Mouse (Mus musculus) cerebellum, adult 2 months (tissue): Measurements from ENCODE around the gene Furin. TPM values are rescaled to one million over a fixed set of nuclear protein-coding genes. Genes with fewer than 3 reads are reported as not detected.

ENCODE experiments used
- DNase-seq, 2 experiments: peaks; one replicate each; pipeline ENCODE4 v3.0.0; 2021
- H3K27ac ChIP-seq: fragments of 200-500 bp; 2 replicates; pipeline ENCODE4 v1.5.1; 2012; ENCODE audit warnings: low read length, control low read depth, inconsistent platforms; ENCODE audit not compliant: insufficient read depth
- H3K27me3 ChIP-seq: fragments of 200-500 bp; 2 replicates; pipeline ENCODE4 v1.6.1; 2012; ENCODE audit warnings: inconsistent platforms, mild to moderate bottlenecking, low read length, moderate library complexity; ENCODE audit not compliant: control insufficient read depth, insufficient read depth
- H3K4me1 ChIP-seq: fragments of 200-500 bp; 2 replicates; pipeline ENCODE4 v1.6.1; 2011; ENCODE audit warnings: low read length; ENCODE audit not compliant: control insufficient read depth, insufficient read depth
- H3K4me3 ChIP-seq: fragments of 200-500 bp; replicated peaks from 2 replicates; pipeline ENCODE3; 2011; ENCODE audit warnings: mild to moderate bottlenecking, low read depth, low read length, control low read depth; ENCODE audit not compliant: insufficient read depth
- CTCF ChIP-seq: fragments of 200-500 bp; IDR thresholded peaks from 2 replicates; pipeline ENCODE4 v1.5.1; 2011; ENCODE audit warnings: low read depth, mild to moderate bottlenecking, control low read depth, low read length, moderate library complexity, borderline replicate concordance; ENCODE audit not compliant: insufficient read depth
- POLR2A ChIP-seq: fragments of 200-500 bp; IDR thresholded peaks from 2 replicates; pipeline ENCODE4 v1.6.1; 2011; ENCODE audit warnings: low read length, control low read depth, borderline replicate concordance; ENCODE audit not compliant: insufficient read depth
- WGBS: fragments of 180-500 bp; shearing (Covaris S2); methylation state at CpG from one replicate; pipeline ENCODE4 v1.1.7; 2018; 5-methylcytosine and 5-hydroxymethylcytosine counted together
- polyA plus RNA-seq: library from polyadenylated mRNA; depleted of rRNA; stranded (reverse); fragments of >200 nt; gene quantifications from 2 replicates; pipeline ENCODE4 v1.2.3, GENCODE M21; 2012

The Furin gene
- polyA plus RNA-seq, 1 experiment, result 37.3 TPM

DNA sequence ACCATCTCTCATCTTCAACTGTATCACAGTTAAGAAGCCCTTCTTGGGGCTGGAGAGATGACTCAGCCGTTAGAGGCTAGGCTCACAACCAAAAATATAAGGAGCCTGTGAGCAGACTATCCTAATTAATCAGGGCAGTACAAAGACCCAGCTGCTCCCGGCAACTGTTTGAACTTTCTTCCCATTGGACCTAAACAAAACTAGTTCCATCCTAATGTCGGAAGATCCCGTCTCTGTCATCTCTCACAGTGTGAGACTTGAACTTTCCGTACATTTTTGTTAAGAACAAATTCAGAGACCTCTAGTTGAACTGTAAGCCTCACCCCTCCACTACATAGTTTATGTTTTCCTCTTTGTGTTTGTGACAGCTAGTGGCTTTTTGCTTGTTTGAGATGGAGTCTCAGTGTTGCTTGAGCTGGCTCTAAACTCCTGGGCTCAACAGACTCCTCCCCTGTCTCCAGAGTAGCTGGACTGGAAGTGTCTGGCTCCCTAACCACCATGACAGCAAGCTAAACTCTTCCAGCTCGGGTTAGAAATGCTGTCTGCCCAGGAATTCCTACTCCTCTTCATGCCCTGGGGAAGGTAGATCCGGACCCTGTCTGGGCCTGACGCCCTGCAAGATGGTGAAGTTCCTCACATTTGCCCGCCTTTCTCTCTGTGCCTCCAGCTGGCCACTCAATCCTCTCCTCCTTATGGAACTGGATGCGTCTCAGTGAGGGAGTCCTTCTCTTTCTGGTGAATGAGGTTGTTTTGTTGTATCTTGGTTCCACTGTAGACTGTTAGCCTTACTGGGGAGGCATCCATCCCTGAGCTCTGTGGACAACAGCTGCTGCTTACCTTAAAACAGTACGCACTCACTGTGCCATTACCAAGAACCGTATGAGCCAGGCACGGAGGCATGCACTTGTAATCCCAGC lies 57.3 kb downstream of the Furin start:
- no peak for TF ChIP-seq POLR2A
- no peak for TF ChIP-seq CTCF
- Histone ChIP-seq H3K4me3 (no peak overlapping the region), H3K4me1 (peaks cover 6% of the 10 kb centered on the region), H3K27ac (no peak overlapping the region), H3K27me3 (no peaks in the 10 kb centered on the region)
- 55% methylated on average over 13 of the region's 13 CpGs for WGBS
- no peak for DNase-seq

DNA sequence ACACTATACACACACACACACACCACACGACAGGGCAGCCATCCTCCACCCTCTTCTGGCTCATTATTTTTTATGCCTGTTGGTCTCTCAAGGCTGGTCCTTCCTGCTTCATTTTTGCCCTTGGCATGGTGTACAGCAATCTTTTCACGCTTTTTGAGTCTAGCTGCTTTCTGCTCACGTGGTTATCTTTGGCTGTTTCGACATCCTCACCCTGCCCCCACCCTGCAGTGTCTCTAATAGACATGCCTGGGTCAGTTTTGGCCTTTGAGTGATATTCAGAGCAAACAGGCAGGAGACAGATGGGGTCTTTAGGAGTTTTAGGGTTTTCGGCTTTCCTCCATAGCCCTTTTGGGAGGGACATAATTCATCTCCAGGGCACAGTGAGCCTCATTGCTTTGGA lies 58.4 kb downstream of the Furin start:
- DNase-seq, result no peak
- peaks cover 9% of the 10 kb centered on the region for H3K4me1 ChIP-seq
- H3K27ac ChIP-seq, result no peak overlapping the region
- H3K27me3 ChIP-seq, result no peaks in the 10 kb centered on the region
- 30% methylated on average over 5 of the region's 5 CpGs for WGBS
- TF ChIP-seq CTCF, result no peak
- TF ChIP-seq POLR2A, result no peak
- H3K4me3 ChIP-seq, result no peak overlapping the region

DNA sequence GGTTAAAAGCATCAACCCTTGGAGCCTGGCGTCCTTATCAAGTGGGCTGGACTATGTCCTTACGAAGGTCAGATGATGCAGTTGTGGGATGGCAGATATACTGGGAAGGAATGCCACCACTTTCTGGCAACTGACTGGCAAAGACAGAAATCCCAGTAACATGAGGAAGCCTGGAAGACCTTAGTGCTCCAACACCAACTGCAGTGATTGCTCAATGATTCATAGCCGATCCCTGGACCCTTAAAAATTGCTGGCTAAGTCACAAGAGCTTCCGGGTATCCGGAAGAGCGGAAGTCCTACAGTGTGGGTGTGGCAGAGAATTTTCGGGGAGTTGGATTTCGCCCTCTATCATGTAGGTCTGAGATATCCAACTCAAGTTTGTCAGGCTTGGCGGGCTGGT lies 59.1 kb downstream of the Furin start:
- H3K27ac ChIP-seq, result no peak overlapping the region
- peaks cover 9% of the 10 kb centered on the region for H3K4me1 ChIP-seq
- no peak overlapping the region for H3K4me3 ChIP-seq
- TF ChIP-seq CTCF (no peak), POLR2A (no peak)
- no peaks in the 10 kb centered on the region for H3K27me3 ChIP-seq
- WGBS, result 84% methylated on average over 9 of the region's 9 CpGs
- DNase-seq, result no peak

DNA sequence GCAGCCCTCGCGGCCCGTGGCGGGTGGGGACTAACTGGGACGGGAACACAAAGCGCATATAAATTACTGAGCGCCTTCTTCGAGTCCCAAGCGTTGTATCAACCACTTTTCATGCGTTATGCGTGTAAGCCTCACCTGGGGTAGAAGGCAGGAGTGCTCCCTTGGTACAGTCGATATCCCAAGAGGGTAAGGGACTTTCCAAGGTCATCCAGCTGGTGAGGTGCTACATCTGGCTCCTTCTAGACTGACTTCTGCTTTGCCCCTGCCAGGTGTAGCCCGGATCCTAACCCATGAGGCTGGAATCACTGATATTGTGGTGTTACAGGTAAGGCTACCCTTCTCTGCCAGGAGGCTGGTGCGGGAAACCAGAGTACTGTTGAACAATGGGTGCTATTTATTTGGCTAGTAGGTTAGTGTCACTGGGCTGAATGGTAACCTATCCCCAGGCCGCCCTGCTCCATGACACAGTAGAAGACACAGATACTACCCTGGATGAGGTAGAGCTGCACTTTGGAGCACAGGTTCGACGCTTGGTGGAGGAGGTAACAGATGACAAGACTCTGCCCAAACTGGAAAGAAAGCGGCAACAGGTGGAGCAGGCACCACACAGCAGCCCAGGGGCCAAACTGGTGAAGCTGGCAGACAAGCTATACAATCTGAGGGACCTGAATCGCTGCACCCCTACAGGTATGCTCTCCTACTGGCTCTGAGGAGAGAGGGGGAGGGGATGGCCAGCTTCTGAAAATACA lies 61.8 kb downstream of the Furin start:
- DNase-seq, result no peak
- peak overlapping the region; percentile 78 for H3K27ac ChIP-seq
- H3K4me3 ChIP-seq, result peak overlapping the region; percentile 68
- no peaks in the 10 kb centered on the region for H3K27me3 ChIP-seq
- TF ChIP-seq POLR2A, result no peak
- TF ChIP-seq CTCF, result no peak
- peaks cover 9% of the 10 kb centered on the region for H3K4me1 ChIP-seq
- 26% methylated on average over 19 of the region's 19 CpGs for WGBS

DNA sequence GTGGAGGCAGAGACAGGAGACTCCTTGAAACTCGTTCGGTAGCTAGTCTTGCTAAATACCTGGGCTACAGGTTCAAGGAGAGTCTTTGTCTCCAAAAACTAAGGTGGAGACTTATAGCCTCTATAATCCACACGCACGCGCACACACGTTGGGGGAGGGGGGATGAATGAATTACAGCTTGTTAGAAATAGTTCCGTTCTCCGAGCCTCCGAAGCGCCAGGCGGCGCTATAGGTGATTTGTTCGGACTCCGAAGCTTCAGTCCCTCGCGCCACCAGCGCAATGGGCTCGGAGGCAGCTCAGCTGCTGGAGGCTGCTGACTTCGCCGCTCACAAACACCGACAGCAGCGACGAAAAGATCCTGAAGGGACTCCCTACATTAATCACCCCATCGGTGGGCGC lies 62.4 kb downstream of the Furin start, which contains the start of gene Hddc3:
Hddc3 (plus strand) TSS at position 247 of the 400 bp plus-strand sequence.
- DNase-seq, result peak; percentile 94 to 97
- 1% methylated on average over 25 of the region's 25 CpGs for WGBS
- Histone ChIP-seq H3K4me3 (peak within 1 kb of the TSS; percentile 68), H3K27me3 (no peaks in the 10 kb centered on the region), H3K4me1 (peaks cover 9% of the 10 kb centered on the region), H3K27ac (peak within 1 kb of the TSS; percentile 78)
- TF ChIP-seq POLR2A (peak; percentile 95), CTCF (peak; percentile 81)

DNA sequence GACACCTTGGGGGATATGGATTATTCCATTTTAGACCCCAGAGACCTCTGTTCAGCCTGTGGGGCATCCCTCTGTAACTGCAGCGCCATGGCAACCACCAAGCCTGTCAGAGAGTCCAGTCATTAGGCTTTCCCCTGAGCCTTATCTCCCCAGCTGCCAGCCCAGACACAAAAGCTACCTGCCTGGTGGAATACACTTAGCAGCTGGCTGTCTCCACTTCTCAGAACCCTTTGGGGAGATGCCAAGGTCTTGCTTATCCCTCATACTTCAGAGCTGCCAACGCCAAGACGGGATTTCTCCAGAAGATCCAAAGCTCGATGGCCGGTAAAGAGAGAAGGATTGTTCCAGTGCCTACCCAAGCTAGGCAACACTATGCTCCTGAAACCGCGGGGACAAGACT lies 63.4 kb downstream of the Furin start:
- Histone ChIP-seq H3K4me3 (no peak overlapping the region), H3K27ac (no peak overlapping the region), H3K27me3 (no peaks in the 10 kb centered on the region), H3K4me1 (peaks cover 13% of the 10 kb centered on the region)
- TF ChIP-seq POLR2A (no peak), CTCF (no peak)
- WGBS, result 67% methylated on average over 7 of the region's 7 CpGs
- no peak for DNase-seq

DNA sequence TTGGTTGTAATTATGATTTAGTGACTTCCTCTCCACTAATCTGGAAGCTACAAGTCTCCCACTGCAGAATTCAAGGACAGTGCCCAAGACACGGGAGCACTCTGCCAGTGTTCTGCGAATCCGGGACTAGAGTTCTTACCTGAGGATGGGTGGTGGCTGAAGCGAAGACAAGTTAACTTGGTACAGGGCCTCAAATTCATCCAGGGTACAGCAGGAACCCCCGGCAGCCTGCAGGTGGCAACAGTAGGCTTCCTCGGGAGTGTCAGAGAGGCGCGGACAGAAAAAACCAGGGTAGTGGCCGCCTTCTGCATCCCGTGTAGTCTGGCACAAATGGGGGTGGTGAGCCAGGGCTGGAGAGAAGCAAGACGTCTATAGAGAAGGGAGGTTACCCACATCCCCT lies 64.4 kb downstream of the Furin start, which contains the start of gene Unc45a:
Unc45a (minus strand) TSS at position 213 of the 400 bp plus-strand sequence.
- 3% methylated on average over 11 of the region's 11 CpGs for WGBS
- Histone ChIP-seq H3K4me3 (peak within 1 kb of the TSS; percentile 82), H3K27ac (peak within 1 kb of the TSS; percentile 74), H3K27me3 (no peaks in the 10 kb centered on the region), H3K4me1 (peaks cover 21% of the 10 kb centered on the region)
- DNase-seq, result peak; percentile 73 to 77
- TF ChIP-seq POLR2A, result no peak
- TF ChIP-seq CTCF, result peak; percentile 56
